Mouse (Mus musculus): Measurements from ENCODE around the gene Lrrc14b. TPM values are rescaled to one million over a fixed set of nuclear protein-coding genes. Genes with fewer than 3 reads are reported as not detected.

Lrrc14b gene
- not detected in 2 replicates for polyA plus RNA-seq (2015; fragmentation: Nextera tagmentation; extraction: Ambion mirVana)

- ATAC-seq (replicated peaks; ENCODE audit: low FRiP score) = no peak
- H3K9me3 ChIP-seq (replicated peaks) = no peaks in the 10 kb centered on the region
- H3K27ac ChIP-seq = no peak within 1 kb of the TSS
- no peak within 1 kb of the TSS for H3K4me2 ChIP-seq
- H3K4me1 ChIP-seq = no peaks in the 10 kb centered on the region
- WGBS = 75% methylated on average over 8 of the region's 8 CpGs
- H3K4me3 ChIP-seq (replicated peaks) = no peak within 1 kb of the TSS
- H3K27me3 ChIP-seq = no peaks in the 10 kb centered on the region
- peaks cover 32% of the 10 kb centered on the region for H3K36me3 ChIP-seq
- H3K9ac ChIP-seq = no peak within 1 kb of the TSS
These were observed at the start of gene Lrrc14b for GRCm38 (mm10) chr13:74363859-74364235. TSS of gene Lrrc14b (minus strand) at chr13:74364005.

- Histone ChIP-seq H3K4me3 (replicated peaks) (peak within 1 kb of the TSS; percentile 26), H3K36me3 (no peaks in the 10 kb centered on the region), H3K4me1 (peaks cover 6% of the 10 kb centered on the region; the same call in 1 of the 2 replicates), H3K27me3 (no peaks in the 10 kb centered on the region; the same call in 1 of the 2 replicates), H3K27ac (no peak within 1 kb of the TSS), H3K4me2 (peak within 1 kb of the TSS; percentile 53), H3K9ac (no peak within 1 kb of the TSS), H3K9me3 (replicated peaks) (no peaks in the 10 kb centered on the region)
- WGBS = 11% methylated on average over 11 of the region's 11 CpGs
- ATAC-seq (replicated peaks; ENCODE audit: low FRiP score) = peak; percentile 70
These were observed 35.6 kb upstream of the Lrrc14b start, which contains the start of gene Ftl1-ps1 for GRCm38 (mm10) chr13:74399298-74399839. TSS of gene Ftl1-ps1 (plus strand) at chr13:74399694.

GRCm38 (mm10) chr13:74391156-74391555, 27.4 kb upstream of the Lrrc14b start:
- Histone ChIP-seq H3K9ac (no peak overlapping the region), H3K4me3 (replicated peaks) (no peak overlapping the region), H3K27me3 (no peaks in the 10 kb centered on the region; the same call in 1 of the 2 replicates), H3K9me3 (replicated peaks) (no peaks in the 10 kb centered on the region), H3K4me1 (peaks cover 10% of the 10 kb centered on the region), H3K36me3 (no peaks in the 10 kb centered on the region), H3K27ac (no peak overlapping the region), H3K4me2 (no peak overlapping the region)
- WGBS = 67% methylated on average over 2 of the region's 2 CpGs
- peak; percentile 40 for ATAC-seq (replicated peaks; ENCODE audit: low FRiP score)

- peaks cover 10% of the 10 kb centered on the region for H3K4me1 ChIP-seq
- peak within 1 kb of the TSS; percentile 59 for H3K9ac ChIP-seq
- no peaks in the 10 kb centered on the region; the same call in 1 of the 2 replicates for H3K27me3 ChIP-seq
- peak within 1 kb of the TSS; percentile 60 for H3K27ac ChIP-seq
- WGBS = 2% methylated on average over 14 of the region's 14 CpGs
- H3K9me3 ChIP-seq (replicated peaks) = no peaks in the 10 kb centered on the region
- peak within 1 kb of the TSS; percentile 70 for H3K4me2 ChIP-seq
- peak; percentile 93 for ATAC-seq (replicated peaks; ENCODE audit: low FRiP score)
- H3K4me3 ChIP-seq (replicated peaks) = peak within 1 kb of the TSS; percentile 71
- no peaks in the 10 kb centered on the region for H3K36me3 ChIP-seq
These were observed 26.7 kb upstream of the Lrrc14b start, which contains the start of gene Zfp72 for GRCm38 (mm10) chr13:74390371-74390990. TSS of gene Zfp72 (minus strand) at chr13:74390836.

DNA sequence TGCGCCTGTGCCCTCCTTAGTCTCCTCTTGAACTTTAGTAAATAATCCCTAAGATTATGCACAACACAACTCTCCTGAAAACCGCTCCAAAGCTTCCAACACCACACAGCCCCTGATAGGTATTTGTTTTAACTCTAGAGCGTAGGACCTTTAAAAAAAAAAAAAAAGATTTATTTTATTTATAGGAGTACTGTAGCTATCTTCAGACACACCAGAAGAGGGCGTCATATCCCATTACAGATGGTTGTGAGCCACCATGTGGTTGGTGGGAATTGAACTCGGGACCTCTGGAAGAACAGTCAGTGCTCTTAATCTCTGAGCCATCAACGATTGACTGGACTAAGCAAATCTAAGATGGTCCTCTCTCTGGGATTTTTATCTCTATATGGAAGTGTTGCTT, 25.9 kb upstream of the Lrrc14b start:
- 0 out of 2 replicates have a peak, but pooled peaks have one; percentile 17 for ATAC-seq (replicated peaks; ENCODE audit: low FRiP score)
- Histone ChIP-seq H3K27me3 (no peaks in the 10 kb centered on the region), H3K4me2 (peak overlapping the region; percentile 70), H3K4me3 (replicated peaks) (peak overlapping the region; percentile 71), H3K4me1 (peaks cover 10% of the 10 kb centered on the region), H3K36me3 (no peaks in the 10 kb centered on the region), H3K9me3 (replicated peaks) (no peaks in the 10 kb centered on the region), H3K27ac (no peak overlapping the region), H3K9ac (no peak overlapping the region)
- WGBS = 69% methylated on average over 6 of the region's 6 CpGs

DNA sequence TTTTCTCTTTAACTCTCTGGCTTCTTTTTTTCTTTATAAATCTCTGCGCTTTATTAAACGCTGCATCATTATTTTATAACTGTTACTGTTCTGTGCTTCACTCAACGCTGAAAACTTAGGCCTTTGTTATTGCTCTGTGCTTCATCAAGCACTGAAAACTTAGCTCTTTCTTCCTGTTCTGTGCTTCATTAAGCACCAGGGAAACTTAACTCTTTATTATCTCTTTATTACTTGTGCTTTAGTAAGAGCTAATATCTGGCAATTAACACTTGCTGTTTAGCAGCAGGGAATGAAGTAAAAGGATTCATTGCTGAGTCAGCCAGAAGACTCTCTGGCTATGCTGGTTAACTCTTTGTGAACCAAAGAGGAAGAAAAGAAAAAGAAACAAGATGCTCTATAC, 18.5 kb upstream of the Lrrc14b start:
- WGBS = 21% methylated on average over 3 of the region's 3 CpGs
- peak overlapping the region; percentile 31; the same call in 1 of the 2 replicates for H3K4me2 ChIP-seq
- H3K9me3 ChIP-seq (replicated peaks) = no peaks in the 10 kb centered on the region
- peaks cover 10% of the 10 kb centered on the region for H3K4me1 ChIP-seq
- no peak overlapping the region for H3K9ac ChIP-seq
- H3K27me3 ChIP-seq = no peaks in the 10 kb centered on the region
- peak overlapping the region; percentile 79 for H3K27ac ChIP-seq
- no peak overlapping the region for H3K4me3 ChIP-seq (replicated peaks)
- peak; percentile 69 for ATAC-seq (replicated peaks; ENCODE audit: low FRiP score)
- no peaks in the 10 kb centered on the region for H3K36me3 ChIP-seq

GRCm38 (mm10) chr13:74381533-74382276, 17.9 kb upstream of the Lrrc14b start:
- ATAC-seq (replicated peaks; ENCODE audit: low FRiP score) = peak; percentile 68
- no peak overlapping the region for H3K4me3 ChIP-seq (replicated peaks)
- H3K9ac ChIP-seq = no peak overlapping the region
- H3K9me3 ChIP-seq (replicated peaks) = no peaks in the 10 kb centered on the region
- no peaks in the 10 kb centered on the region for H3K27me3 ChIP-seq
- WGBS = 42% methylated on average over 10 of the region's 10 CpGs
- peak overlapping the region; percentile 79 for H3K27ac ChIP-seq
- H3K4me2 ChIP-seq = peak overlapping the region; percentile 31; the same call in 1 of the 2 replicates
- H3K36me3 ChIP-seq = no peaks in the 10 kb centered on the region
- H3K4me1 ChIP-seq = peaks cover 10% of the 10 kb centered on the region

DNA sequence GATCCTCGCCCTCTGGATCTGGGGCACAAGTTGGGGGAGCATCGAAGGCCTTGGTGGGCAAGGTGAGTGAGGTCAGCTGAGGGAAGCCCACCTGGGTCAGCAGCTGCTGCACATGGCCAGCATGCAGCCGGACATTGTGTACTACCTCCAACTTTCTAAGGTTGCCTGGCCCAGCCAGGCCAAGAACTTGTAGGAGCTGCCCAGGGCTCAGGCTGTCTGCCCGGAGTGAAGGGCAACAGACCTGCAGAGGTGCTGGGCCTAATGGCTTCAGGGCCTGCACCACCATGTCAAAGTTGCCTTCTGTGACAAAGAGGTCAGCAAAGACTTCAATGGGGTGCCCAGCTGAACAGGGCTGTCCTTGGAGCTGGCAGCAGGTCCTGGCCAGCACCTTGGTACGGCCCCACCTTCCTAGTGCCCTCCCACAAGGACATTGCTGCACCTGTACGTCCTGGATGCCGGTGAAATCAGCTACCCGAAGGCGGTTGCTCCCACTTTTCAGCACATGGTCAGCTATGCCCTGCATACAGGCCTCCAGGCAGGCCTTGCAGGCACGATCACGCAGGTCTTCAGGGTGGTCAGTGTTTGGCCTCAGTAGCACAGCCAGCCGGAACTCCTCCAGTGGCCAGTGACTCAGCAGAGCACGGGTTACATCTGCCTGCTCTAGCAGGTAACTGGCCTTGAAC, 488 bp downstream of the Lrrc14b start:
- Histone ChIP-seq H3K4me3 (replicated peaks) (no peak overlapping the region), H3K4me2 (no peak overlapping the region), H3K9ac (no peak overlapping the region), H3K4me1 (no peaks in the 10 kb centered on the region), H3K36me3 (peaks cover 38% of the 10 kb centered on the region), H3K9me3 (replicated peaks) (no peaks in the 10 kb centered on the region), H3K27me3 (no peaks in the 10 kb centered on the region), H3K27ac (no peak overlapping the region)
- WGBS = 85% methylated on average over 13 of the region's 13 CpGs
- ATAC-seq (replicated peaks; ENCODE audit: low FRiP score) = 0 out of 2 replicates have a peak, but pooled peaks have one; percentile 15

- Histone ChIP-seq H3K9ac (no peak overlapping the region), H3K4me2 (no peak overlapping the region), H3K9me3 (replicated peaks) (no peaks in the 10 kb centered on the region), H3K4me1 (no peaks in the 10 kb centered on the region), H3K4me3 (replicated peaks) (no peak overlapping the region), H3K27ac (no peak overlapping the region), H3K36me3 (peaks cover 48% of the 10 kb centered on the region), H3K27me3 (no peaks in the 10 kb centered on the region)
- 66% methylated on average over 2 of the region's 2 CpGs for WGBS
- no peak for ATAC-seq (replicated peaks; ENCODE audit: low FRiP score)
These were observed 1.6 kb downstream of the Lrrc14b start for GRCm38 (mm10) chr13:74362218-74362617.

GRCm38 (mm10) chr13:74356491-74356890, 7.3 kb downstream of the Lrrc14b start:
- no peaks in the 10 kb centered on the region for H3K4me1 ChIP-seq
- no peak overlapping the region for H3K9ac ChIP-seq
- WGBS = 97% methylated on average over 13 of the region's 13 CpGs
- H3K36me3 ChIP-seq = peaks cover 83% of the 10 kb centered on the region
- no peak overlapping the region for H3K27ac ChIP-seq
- H3K27me3 ChIP-seq = no peaks in the 10 kb centered on the region
- no peaks in the 10 kb centered on the region for H3K9me3 ChIP-seq (replicated peaks)
- H3K4me2 ChIP-seq = no peak overlapping the region
- no peak overlapping the region for H3K4me3 ChIP-seq (replicated peaks)
- no peak for ATAC-seq (replicated peaks; ENCODE audit: low FRiP score)

- peak overlapping the region; percentile 76 for H3K4me3 ChIP-seq (replicated peaks)
- WGBS = 3% methylated on average over 15 of the region's 15 CpGs
- H3K9ac ChIP-seq = peak overlapping the region; percentile 84
- peaks cover 23% of the 10 kb centered on the region for H3K36me3 ChIP-seq
- no peak; the same call in 1 of the 2 replicates for ATAC-seq (replicated peaks; ENCODE audit: low FRiP score)
- H3K4me1 ChIP-seq = peaks cover 17% of the 10 kb centered on the region
- H3K4me2 ChIP-seq = peak overlapping the region; percentile 59
- H3K27me3 ChIP-seq = no peaks in the 10 kb centered on the region
- H3K27ac ChIP-seq = peak overlapping the region; percentile 93
- no peaks in the 10 kb centered on the region for H3K9me3 ChIP-seq (replicated peaks)
These were observed 13.3 kb downstream of the Lrrc14b start for GRCm38 (mm10) chr13:74350435-74350906.
